Comparison of ENCODE assay signal across 27 mouse cellular contexts in the genomic region with DNA sequence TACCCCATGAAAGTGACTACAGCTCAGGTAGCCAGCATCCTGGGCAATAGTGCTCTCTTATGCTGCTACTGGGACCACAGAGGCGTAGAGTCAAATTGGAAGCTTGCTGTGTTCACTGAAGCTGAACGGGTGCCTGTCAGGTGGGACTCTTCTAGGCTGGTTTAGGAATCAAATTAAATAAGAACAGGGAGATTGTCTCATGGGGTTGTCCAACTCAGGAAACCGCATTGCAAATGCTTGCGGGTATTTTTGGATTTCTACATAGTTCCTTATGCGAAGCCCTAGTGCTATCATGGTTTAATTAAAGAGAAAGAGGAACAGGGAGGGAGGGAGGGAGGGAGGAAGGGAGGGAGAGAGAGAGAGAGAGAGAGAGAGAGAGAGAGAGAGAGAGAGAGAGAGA.
DNase-seq lines count a peak whose midpoint lies in the region; ATAC-seq and TF ChIP-seq lines count a peak whose summit lies in the region.
"Had no signal": no experiment of that assay in that cellular context is flagged by ENCODE, and none has a peak within 500 bp of the region (broad histone marks: within the 10 kb centered on the region; RNA-seq: fewer than 3 reads in every experiment).

No protein-coding gene starts in this region.

- no peak overlapping the region for H3K4me3 ChIP-seq in CH12.LX (replicated peaks in 1 of 3; ENCODE audit: low read depth in 2 of 3, low read length in 2 of 3, poor library complexity in 1 of 3)
- no peak overlapping the region for H3K4me3 ChIP-seq in intestine, embryonic 16.5 days (ENCODE audit: low read length)
- H3K4me3 ChIP-seq: embryonic facial prominence, embryonic 10.5 days; embryonic facial prominence, embryonic 12.5 days; erythroblast, embryonic 14.5 days; forebrain, embryonic 10.5 days; forebrain, embryonic 12.5 days had no signal

- dilution Hi-C loops in CH12.LX (cut with MboI; ENCODE audit: extremely low pct_ligation_motif_present, extremely low pct_unique_long_range_greater_than_20kb, low sequenced_read_pairs), result no loop called here

- H3K4me1 ChIP-seq in CH12.LX (ENCODE audit: control insufficient read depth in 1 of 2, insufficient read depth in 2 of 2), result peaks cover 8 to 11% of the 10 kb centered on the region in 2 experiments; a peak in 2 of 4 replicates
- no peaks in the 10 kb centered on the region for H3K4me1 ChIP-seq in intestine, embryonic 16.5 days (ENCODE audit: control insufficient read depth, insufficient read depth, low read length)
- H3K4me1 ChIP-seq: forebrain, embryonic 12.5 days had no signal

- DNase-seq in CH12.LX (ENCODE audit: extremely low read depth), result peak; percentile 58
- no peak for DNase-seq in left cerebral cortex, adult 9 months (ENCODE audit: low spot score in 2 of 2)
- DNase-seq in heart, postnatal 4 days, result no peak
- DNase-seq in thymus, postnatal 25 days, result no peak
- DNase-seq: adrenal gland, adult 8-10 months; adrenal gland, postnatal 14 days; adrenal gland, postnatal 36 days; B cell, adult 2 months; cerebellum, adult 18-20 months; cerebellum, adult 8-10 months; cerebellum, adult 9-11 months; cerebellum, postnatal 14 days; cerebellum, postnatal 36 days had no signal

- no peak for TF ChIP-seq RAD21 in CH12.LX (IDR thresholded peaks at IDR 0.05; ENCODE audit: low read depth, low read length)

- ATAC-seq in common myeloid progenitor, adult 5-6 weeks (replicated peaks; ENCODE audit: low read depth, poor library complexity, severe bottlenecking), result peak; percentile 84
- peak; percentile 77 to 78 for ATAC-seq in hematopoietic stem cell, adult 5-6 weeks (replicated peaks in 1 of 2; ENCODE audit: insufficient read depth in 1 of 2, low FRiP score in 2 of 2, low TSS enrichment in 1 of 2, low read depth in 1 of 2, poor library complexity in 2 of 2, severe bottlenecking in 2 of 2)
- ATAC-seq in megakaryocyte progenitor cell, adult 5-6 weeks (replicated peaks; ENCODE audit: poor library complexity), result peak; percentile 88
- no peak for ATAC-seq in intestine, embryonic 16.5 days
- ATAC-seq: activated CD4-positive, CD25-positive, alpha-beta regulatory T cell, adult 4 months; CD4-positive, CD25-positive, alpha-beta regulatory T cell, adult 4 months; forebrain, embryonic 14.5 days; forebrain, embryonic 16.5 days; Patski had no signal

- no peak overlapping the region for H3K27ac ChIP-seq in CH12.LX (ENCODE audit: insufficient read depth, low read depth)
- no peak overlapping the region for H3K27ac ChIP-seq in intestine, embryonic 16.5 days (ENCODE audit: low read length)
- H3K27ac ChIP-seq: embryonic facial prominence, embryonic 10.5 days; embryonic facial prominence, embryonic 12.5 days; forebrain, embryonic 10.5 days; forebrain, embryonic 12.5 days had no signal

- H3K4me2 ChIP-seq in CH12.LX (ENCODE audit: insufficient read depth, low read depth, poor library complexity, severe bottlenecking), result peak overlapping the region; percentile 4; the same call in 1 of the 2 replicates
- no peak overlapping the region for H3K4me2 ChIP-seq in intestine, embryonic 16.5 days (ENCODE audit: low read depth, low read length)
- H3K4me2 ChIP-seq: embryonic facial prominence, embryonic 12.5 days; forebrain, embryonic 12.5 days had no signal

- peaks cover 1% of the 10 kb centered on the region for H3K27me3 ChIP-seq in CH12.LX (replicated peaks)
- H3K27me3 ChIP-seq in intestine, embryonic 16.5 days (replicated peaks; ENCODE audit: control insufficient read depth, insufficient read depth, low read length), result peaks cover 12% of the 10 kb centered on the region

- WGBS in intestine, embryonic 16.5 days, result 80% methylated on average over 5 of the region's 5 CpGs

- no peaks in the 10 kb centered on the region for H3K9me3 ChIP-seq in CH12.LX (replicated peaks; ENCODE audit: low read length)
- no peaks in the 10 kb centered on the region for H3K9me3 ChIP-seq in intestine, embryonic 16.5 days (ENCODE audit: control insufficient read depth, low read length)
- H3K9me3 ChIP-seq: embryonic facial prominence, embryonic 10.5 days; embryonic facial prominence, embryonic 12.5 days; forebrain, embryonic 10.5 days; forebrain, embryonic 12.5 days had no signal

- TF ChIP-seq POLR2A in CH12.LX (IDR thresholded peaks at IDR 0.05; ENCODE audit: low read depth, low read length), result no peak

- no peak for TF ChIP-seq CTCF in CH12.LX (conservative IDR thresholded peaks at IDR 0.05 in 1 of 2, IDR thresholded peaks at IDR 0.05 in 1 of 2; ENCODE audit: low read depth in 2 of 2, low read length in 2 of 2)

- TF ChIP-seq EP300 in CH12.LX (IDR thresholded peaks at IDR 0.05; ENCODE audit: low read length), result peak; percentile 49; the same call in 1 of the 2 replicates

- H3K36me3 ChIP-seq in CH12.LX (replicated peaks in 1 of 2; ENCODE audit: control insufficient read depth in 1 of 2, insufficient read depth in 1 of 2, low read length in 1 of 2), result no peaks in the 10 kb centered on the region
- H3K36me3 ChIP-seq in intestine, embryonic 16.5 days (ENCODE audit: control insufficient read depth, insufficient read depth, low read length), result no peaks in the 10 kb centered on the region
- H3K36me3 ChIP-seq: embryonic facial prominence, embryonic 10.5 days; embryonic facial prominence, embryonic 12.5 days; forebrain, embryonic 10.5 days; forebrain, embryonic 12.5 days had no signal

- in situ Hi-C loops in CH12.LX (cut with MboI; ENCODE audit: low pct_ligation_motif_present, low pct_unique_long_range_greater_than_20kb, low sequenced_read_pairs), result no loop called here

- H3K79me2 ChIP-seq in CH12.LX (replicated peaks; ENCODE audit: control insufficient read depth, extremely low read depth, insufficient read depth, poor library complexity, severe bottlenecking), result no peaks in the 10 kb centered on the region

- no peak overlapping the region for H3K9ac ChIP-seq in CH12.LX (ENCODE audit: insufficient read depth, low read depth)
- H3K9ac ChIP-seq in intestine, embryonic 16.5 days (ENCODE audit: low read depth, low read length), result no peak overlapping the region
- H3K9ac ChIP-seq: embryonic facial prominence, embryonic 12.5 days; forebrain, embryonic 12.5 days had no signal

TF ChIP-seq in CH12.LX, 34 proteins besides CTCF, POLR2A, EP300 and RAD21:
- TF ChIP-seq IRF4 (IDR thresholded peaks at IDR 0.05; ENCODE audit: low read depth, low read length) (peak; percentile 29; the same call in 1 of the 2 replicates), ETS1 (conservative IDR thresholded peaks at IDR 0.05; ENCODE audit: low read depth, low read length) (peak; percentile 31), CHD1 (IDR thresholded peaks at IDR 0.05; ENCODE audit: low read depth, low read length) (no peak)
